Mouse (Mus musculus) heart, adult 11 months (tissue): ENCODE measurements around the gene Dph7.
"Not testable (repeated sequence)": the region's sequence is repeated elsewhere in the genome, so short reads cannot be mapped to it uniquely, and the experiment has no call there.

Source experiments
- DNase-seq: peaks from one replicate; pipeline ENCODE4 v3.0.0; 2022

The Dph7 gene

GRCm38 (mm10) chr2:24974452-24974851, 12.3 kb downstream of the Dph7 start:
- not testable (repeated sequence) for DNase-seq

GRCm38 (mm10) chr2:24974906-24975703, 12.9 kb downstream of the Dph7 start, which contains the start of gene Mrpl41:
Gene Mrpl41, minus strand, starts transcription at chr2:24975098.
- DNase-seq: peak; percentile 100

DNA sequence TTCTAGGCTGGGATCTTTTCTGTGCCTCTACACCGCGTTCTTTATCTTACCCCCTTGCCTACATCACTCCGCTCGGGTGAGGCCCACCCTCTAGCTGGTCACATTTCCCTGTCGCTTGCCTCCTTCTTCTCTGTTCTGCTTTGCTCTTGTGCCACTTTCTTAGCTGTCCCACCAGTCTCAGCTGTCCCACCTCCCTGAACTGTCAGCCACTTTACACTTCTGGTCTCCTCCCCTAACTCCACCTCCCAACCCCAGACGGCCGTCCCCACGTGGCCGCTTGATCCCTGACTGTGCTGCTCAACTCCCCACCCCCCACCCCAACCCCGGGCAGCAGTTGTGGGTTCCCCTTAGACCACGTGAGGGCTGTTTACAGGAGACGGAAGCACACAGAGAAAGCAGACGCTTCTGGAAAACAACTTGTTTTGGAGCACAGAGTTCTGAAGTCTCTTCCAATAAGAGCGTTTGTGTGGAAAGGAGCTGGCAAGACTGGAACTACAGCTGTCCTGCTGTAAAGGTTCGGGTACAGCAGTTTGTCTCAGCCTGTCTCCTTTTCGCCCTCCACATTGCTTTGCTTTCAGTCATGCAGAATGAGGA, 13.6 kb downstream of the Dph7 start, which contains the start of gene Pnpla7:
TSS of gene Pnpla7 (plus strand) at position 330 of the 594 bp plus-strand sequence.
- peak; percentile 99 for DNase-seq

- no peak for DNase-seq
Measured at GRCm38 (mm10) chr2:24976960-24977359, 14.8 kb downstream of the Dph7 start.

GRCm38 (mm10) chr2:24987762-24988161, 25.6 kb downstream of the Dph7 start:
- no peak for DNase-seq

- DNase-seq: peak; percentile 86
Measured at GRCm38 (mm10) chr2:24995332-24995731, 33.1 kb downstream of the Dph7 start.

DNA sequence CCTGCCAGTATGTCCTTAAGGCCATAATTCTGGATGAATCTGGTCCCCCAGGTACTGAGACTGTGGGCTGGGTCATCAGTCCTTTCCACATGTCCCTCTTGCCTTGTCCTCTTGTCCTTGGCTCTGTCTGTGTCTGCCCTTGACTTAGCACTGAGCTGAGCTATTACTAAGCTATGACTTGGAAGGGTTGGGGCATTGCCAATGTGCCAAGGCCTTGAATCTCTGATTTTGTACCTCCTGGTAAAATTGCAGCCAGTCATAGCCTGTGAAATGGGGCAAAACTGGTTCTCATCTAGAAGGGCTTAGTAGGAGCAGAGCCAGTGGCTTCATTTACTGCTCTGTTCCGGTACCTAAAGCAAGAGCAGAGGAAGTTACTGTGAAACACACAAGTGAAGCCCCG, 34.3 kb downstream of the Dph7 start:
- DNase-seq: no peak

- peak; percentile 35 for DNase-seq
Measured at GRCm38 (mm10) chr2:25000544-25001235, 38.5 kb downstream of the Dph7 start.

- DNase-seq: no peak
Measured at GRCm38 (mm10) chr2:25003946-25004786, 42.0 kb downstream of the Dph7 start.

DNA sequence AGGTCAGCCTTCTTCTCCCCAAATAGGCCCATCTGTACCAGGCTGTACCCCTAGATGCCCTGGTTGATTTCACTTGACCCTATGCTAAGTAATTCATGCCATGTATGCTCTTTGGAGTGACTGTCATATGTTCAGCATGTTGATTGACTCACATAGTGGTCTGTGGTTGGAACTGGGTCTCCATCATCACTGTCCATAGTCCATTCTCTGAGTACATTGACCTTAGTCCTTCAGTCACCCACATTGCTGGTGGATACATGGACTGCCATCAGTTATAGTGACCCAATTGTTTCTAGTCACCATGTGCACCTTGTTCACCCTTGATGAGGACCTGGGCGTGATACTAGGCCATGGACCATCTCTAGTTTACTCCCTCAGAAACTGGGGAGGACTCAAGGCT, 44.6 kb downstream of the Dph7 start:
- DNase-seq: no peak

DNA sequence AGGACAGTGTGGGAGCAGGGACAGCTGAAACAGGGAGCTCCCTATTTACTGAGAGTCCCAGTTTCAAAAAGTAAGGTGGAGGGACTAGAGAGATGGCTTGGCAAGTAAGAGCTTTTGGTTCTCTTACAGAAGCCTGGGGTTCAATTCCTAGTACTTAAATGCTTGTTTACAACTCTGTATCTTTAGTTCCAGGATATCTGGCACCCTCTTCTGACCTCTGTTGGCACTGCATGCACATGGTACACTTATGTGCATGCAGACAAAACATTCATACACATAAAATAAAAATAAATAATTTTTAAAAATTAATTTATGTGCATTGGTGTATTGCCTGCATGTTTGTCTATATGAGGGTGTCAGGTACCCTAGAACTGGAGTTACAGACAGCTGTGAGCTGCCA, 46.0 kb downstream of the Dph7 start:
- no peak for DNase-seq
